Mouse (Mus musculus) cortical plate, adult 2 months (tissue): Measurements from ENCODE around the gene Fxyd5. TPM values are rescaled to one million over a fixed set of nuclear protein-coding genes. Genes with fewer than 3 reads are reported as not detected.

Experiments
- H3K27ac ChIP-seq: fragments of 200-500 bp; 2 replicates; pipeline ENCODE4 v1.5.1; 2012; ENCODE audit warnings: low read length, control low read depth, inconsistent platforms; ENCODE audit not compliant: insufficient read depth
- H3K4me1 ChIP-seq: fragments of 200-500 bp; 2 replicates; pipeline ENCODE4 v1.6.1; 2011; ENCODE audit warnings: low read length; ENCODE audit not compliant: control insufficient read depth, insufficient read depth
- H3K4me3 ChIP-seq: fragments of 200-500 bp; 2 replicates; pipeline ENCODE4 v1.5.1; 2011; ENCODE audit warnings: mild to moderate bottlenecking, low read length, control low read depth; ENCODE audit not compliant: insufficient read depth
- CTCF ChIP-seq: fragments of 200-500 bp; IDR thresholded peaks from 2 replicates; pipeline ENCODE4 v1.5.1; 2011; ENCODE audit warnings: mild to moderate bottlenecking, control low read depth, low read length; ENCODE audit not compliant: insufficient read depth; ENCODE audit errors: extremely low read depth
- POLR2A ChIP-seq: fragments of 200-500 bp; IDR thresholded peaks from 2 replicates; pipeline ENCODE4 v1.6.1; 2011; ENCODE audit warnings: mild to moderate bottlenecking, low read length, control low read depth; ENCODE audit not compliant: insufficient read depth; ENCODE audit errors: extremely low read depth
- polyA plus RNA-seq: library from polyadenylated mRNA; depleted of rRNA; stranded (reverse); fragments of >200 nt; gene quantifications from 2 replicates; pipeline ENCODE4 v1.2.3, GENCODE M21; 2012

Fxyd5 gene
- polyA plus RNA-seq, 1 experiment, result 62.8 TPM

- H3K4me1 ChIP-seq, result no peaks in the 10 kb centered on the region; the same call in 1 of the 2 replicates
- H3K27ac ChIP-seq, result no peak overlapping the region
- TF ChIP-seq POLR2A (no peak), CTCF (no peak)
- no peak overlapping the region for H3K4me3 ChIP-seq
Measured at GRCm38 (mm10) chr7:31081106-31081505, 38.8 kb upstream of the Fxyd5 start.

DNA sequence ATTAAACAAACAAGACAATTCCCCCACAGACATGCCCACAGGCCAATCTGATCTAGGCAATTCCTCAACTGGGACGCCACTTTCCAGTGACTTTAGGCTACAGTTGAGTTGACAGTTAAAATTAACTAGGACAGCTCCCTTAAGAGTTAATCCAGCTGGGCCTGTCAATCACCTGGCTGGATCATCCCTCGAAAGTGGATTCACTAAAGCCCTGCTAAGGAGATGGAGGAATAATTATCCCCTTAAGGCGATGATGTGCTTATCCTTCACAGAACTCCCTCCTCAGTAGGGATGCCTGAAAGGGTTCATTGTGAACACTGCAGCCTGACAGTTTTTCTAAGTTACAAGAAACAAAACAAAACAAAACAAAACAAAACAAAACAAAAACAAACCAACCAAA lies 38.3 kb upstream of the Fxyd5 start:
- TF ChIP-seq POLR2A (no peak), CTCF (no peak)
- Histone ChIP-seq H3K27ac (no peak overlapping the region), H3K4me1 (no peaks in the 10 kb centered on the region; the same call in 1 of the 2 replicates), H3K4me3 (no peak overlapping the region)

- TF ChIP-seq POLR2A (no peak), CTCF (no peak)
- Histone ChIP-seq H3K4me3 (no peak overlapping the region), H3K4me1 (no peaks in the 10 kb centered on the region; the same call in 1 of the 2 replicates), H3K27ac (no peak overlapping the region)
Measured at GRCm38 (mm10) chr7:31079670-31080069, 37.4 kb upstream of the Fxyd5 start.

GRCm38 (mm10) chr7:31077885-31078445 lies 35.7 kb upstream of the Fxyd5 start:
- H3K27ac ChIP-seq, result peak overlapping the region; percentile 36; the same call in 1 of the 2 replicates
- H3K4me3 ChIP-seq, result no peak overlapping the region
- H3K4me1 ChIP-seq, result no peaks in the 10 kb centered on the region; the same call in 1 of the 2 replicates
- TF ChIP-seq POLR2A, result no peak
- peak; percentile 86 for TF ChIP-seq CTCF

- peak overlapping the region; percentile 80 for H3K27ac ChIP-seq
- no peaks in the 10 kb centered on the region; the same call in 1 of the 2 replicates for H3K4me1 ChIP-seq
- H3K4me3 ChIP-seq, result no peak overlapping the region
- TF ChIP-seq POLR2A, result no peak
- TF ChIP-seq CTCF, result no peak
Measured at GRCm38 (mm10) chr7:31077470-31077869, 35.2 kb upstream of the Fxyd5 start.

DNA sequence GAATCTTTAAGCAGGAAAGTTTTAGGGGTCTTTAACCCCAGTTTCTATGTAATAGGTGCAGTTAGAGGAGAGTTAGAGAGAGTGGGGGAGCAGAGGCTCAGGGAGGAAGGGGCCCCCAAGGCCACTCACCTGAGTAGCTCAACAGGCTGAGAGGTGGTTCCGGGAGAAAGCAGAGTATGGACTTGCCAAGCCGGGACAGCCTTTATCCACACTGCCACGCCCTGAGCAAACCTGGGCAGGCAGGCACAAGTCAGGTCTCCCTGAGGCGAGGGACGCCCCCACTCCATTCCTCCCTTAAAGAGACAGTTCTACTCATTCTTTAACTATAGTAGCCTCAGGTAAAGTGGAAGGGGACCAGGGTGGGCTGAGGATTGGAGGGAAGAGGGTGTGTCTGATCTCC lies 34.2 kb upstream of the Fxyd5 start, which contains the start of gene Fxyd3:
Gene Fxyd3 (minus strand): TSS at position 213 of the 400 bp plus-strand sequence.
- H3K4me3 ChIP-seq, result no peak within 1 kb of the TSS
- TF ChIP-seq POLR2A (no peak), CTCF (no peak)
- H3K4me1 ChIP-seq, result no peaks in the 10 kb centered on the region; the same call in 1 of the 2 replicates
- H3K27ac ChIP-seq, result peak within 1 kb of the TSS; percentile 80

- TF ChIP-seq POLR2A (no peak), CTCF (no peak)
- Histone ChIP-seq H3K27ac (no peak overlapping the region), H3K4me3 (no peak overlapping the region), H3K4me1 (no peaks in the 10 kb centered on the region; the same call in 1 of the 2 replicates)
Measured at GRCm38 (mm10) chr7:31074713-31075069, 32.4 kb upstream of the Fxyd5 start.

DNA sequence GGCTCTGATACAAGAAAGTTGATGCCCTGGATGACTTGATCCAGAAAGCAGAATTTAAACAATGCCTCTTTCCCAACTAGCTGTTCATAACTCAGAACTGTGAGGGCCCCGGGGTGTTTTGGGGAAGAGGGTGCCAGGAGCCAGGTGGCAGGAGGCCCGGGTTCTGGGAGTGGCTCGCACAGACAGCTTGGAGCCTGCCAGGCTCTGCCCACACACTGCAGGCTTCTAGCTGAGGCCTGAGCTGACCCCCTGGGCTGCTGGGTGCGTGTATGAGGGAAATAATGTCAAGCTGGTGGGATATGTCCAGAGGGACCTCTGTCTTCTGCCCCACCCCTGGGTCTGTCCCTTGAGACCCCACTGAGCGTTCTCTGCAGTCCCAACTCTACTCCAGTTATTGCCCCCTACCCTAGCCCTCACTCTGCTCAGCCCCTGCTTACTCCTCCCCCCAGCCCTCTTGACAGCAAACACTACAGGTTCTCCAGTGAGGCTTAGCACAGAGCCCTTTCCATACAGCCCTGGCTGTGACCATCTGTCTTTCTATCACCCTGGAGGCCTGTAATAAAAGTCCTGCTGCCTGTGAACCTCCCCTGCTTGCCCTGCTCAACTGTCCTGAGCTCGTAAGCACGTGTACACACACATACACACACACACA lies 31.9 kb upstream of the Fxyd5 start:
- Histone ChIP-seq H3K27ac (0 out of 2 replicates have a peak overlapping the region, but pooled peaks have one; percentile 32), H3K4me1 (no peaks in the 10 kb centered on the region; the same call in 1 of the 2 replicates), H3K4me3 (no peak overlapping the region)
- no peak for TF ChIP-seq CTCF
- TF ChIP-seq POLR2A, result no peak

DNA sequence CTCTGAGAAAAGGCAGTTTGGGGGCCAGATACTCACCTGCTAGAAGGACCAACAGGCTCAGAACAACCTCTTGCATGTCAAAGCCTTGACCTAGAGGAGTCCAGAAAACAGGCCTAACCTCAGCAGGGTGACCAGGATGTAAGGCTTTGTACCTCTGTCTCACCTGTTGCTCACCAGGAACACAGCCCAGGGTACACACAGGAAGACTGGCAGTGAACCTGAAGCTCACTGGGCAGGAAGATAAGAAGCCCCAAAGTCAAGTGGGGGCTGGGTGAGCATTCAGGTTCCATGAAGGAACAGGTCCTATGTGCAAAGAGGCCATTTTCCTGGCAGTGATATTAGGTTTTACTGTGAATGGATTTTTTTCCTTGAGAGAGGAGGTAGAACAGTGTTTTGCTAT lies 31.3 kb upstream of the Fxyd5 start:
- TF ChIP-seq POLR2A (no peak), CTCF (no peak)
- Histone ChIP-seq H3K27ac (no peak overlapping the region), H3K4me1 (no peaks in the 10 kb centered on the region; the same call in 1 of the 2 replicates), H3K4me3 (no peak overlapping the region)

- TF ChIP-seq POLR2A (no peak), CTCF (no peak)
- H3K27ac ChIP-seq, result no peak overlapping the region
- no peaks in the 10 kb centered on the region; the same call in 1 of the 2 replicates for H3K4me1 ChIP-seq
- H3K4me3 ChIP-seq, result no peak overlapping the region
Measured at GRCm38 (mm10) chr7:31072326-31072725, 30.0 kb upstream of the Fxyd5 start.
